7 mouse cellular contexts compared by ENCODE assay signal in genomic region chr2:112492856-112493538, GRCm38 (mm10). TPM values are rescaled to one million over a fixed set of nuclear protein-coding genes. Genes with fewer than 3 reads are reported as not detected.
DNase-seq lines count a peak whose midpoint lies in the region; ATAC-seq and TF ChIP-seq lines count a peak whose summit lies in the region.

TSS of gene Aven (plus strand) at chr2:112492964.

- TF ChIP-seq POLR2A in small intestine, adult 2 months (IDR thresholded peaks at IDR 0.05; ENCODE audit: low read depth, low read length) = peak; percentile 86

- under 1% methylated on average over 74 of the region's 87 CpGs for WGBS in intestine, embryonic 16.5 days
- under 1% methylated on average over 51 of the region's 87 CpGs for WGBS in limb, embryonic 11.5 days
- WGBS in midbrain, embryonic 13.5 days = under 1% methylated on average over 67 of the region's 87 CpGs
- under 1% methylated on average over 85 of the region's 87 CpGs for WGBS in small intestine, adult 2 months

- peak within 1 kb of the TSS; percentile 100 for H3K9ac ChIP-seq in intestine, embryonic 16.5 days (ENCODE audit: low read depth, low read length)
- peak within 1 kb of the TSS; percentile 99 for H3K9ac ChIP-seq in limb, embryonic 11.5 days (ENCODE audit: low read length)
- peak within 1 kb of the TSS; percentile 95 for H3K9ac ChIP-seq in midbrain, embryonic 13.5 days (replicated peaks)

- no peaks in the 10 kb centered on the region for H3K27me3 ChIP-seq in intestine, embryonic 16.5 days (replicated peaks; ENCODE audit: control insufficient read depth, insufficient read depth, low read length)
- no peaks in the 10 kb centered on the region for H3K27me3 ChIP-seq in limb, embryonic 11.5 days (ENCODE audit: control insufficient read depth, insufficient read depth, low read length)
- no peaks in the 10 kb centered on the region for H3K27me3 ChIP-seq in midbrain, embryonic 13.5 days
- H3K27me3 ChIP-seq in small intestine, adult 2 months (ENCODE audit: control insufficient read depth, insufficient read depth, low read length) = no peaks in the 10 kb centered on the region

- no peaks in the 10 kb centered on the region for H3K9me3 ChIP-seq in intestine, embryonic 16.5 days (ENCODE audit: control insufficient read depth, low read length)
- H3K9me3 ChIP-seq in limb, embryonic 11.5 days (ENCODE audit: control insufficient read depth, low read length) = no peaks in the 10 kb centered on the region
- no peaks in the 10 kb centered on the region for H3K9me3 ChIP-seq in midbrain, embryonic 13.5 days

- H3K4me2 ChIP-seq in intestine, embryonic 16.5 days (ENCODE audit: low read depth, low read length) = peak within 1 kb of the TSS; percentile 86
- H3K4me2 ChIP-seq in limb, embryonic 11.5 days (ENCODE audit: low read depth, severe bottlenecking) = peak within 1 kb of the TSS; percentile 60
- peak within 1 kb of the TSS; percentile 70 for H3K4me2 ChIP-seq in midbrain, embryonic 13.5 days (replicated peaks)

- peak within 1 kb of the TSS; percentile 99 for H3K27ac ChIP-seq in intestine, embryonic 16.5 days (ENCODE audit: low read length)
- H3K27ac ChIP-seq in limb, embryonic 11.5 days (replicated peaks; ENCODE audit: low read depth, low read length) = peak within 1 kb of the TSS; percentile 97
- H3K27ac ChIP-seq in midbrain, embryonic 13.5 days = peak within 1 kb of the TSS; percentile 97
- peak within 1 kb of the TSS; percentile 82 for H3K27ac ChIP-seq in small intestine, adult 2 months (ENCODE audit: insufficient read depth, low read depth, low read length)

- peak; percentile 11; the same call in 1 of the 2 replicates for TF ChIP-seq CTCF in small intestine, adult 2 months (IDR thresholded peaks at IDR 0.05; ENCODE audit: extremely low read depth, insufficient read length, insufficient replicate concordance, low read depth, low read length)

- peaks cover 9% of the 10 kb centered on the region; the same call in 1 of the 2 replicates for H3K4me1 ChIP-seq in intestine, embryonic 16.5 days (ENCODE audit: control insufficient read depth, insufficient read depth, low read length)
- no peaks in the 10 kb centered on the region; the same call in 1 of the 2 replicates for H3K4me1 ChIP-seq in limb, embryonic 11.5 days (ENCODE audit: control insufficient read depth, insufficient read depth, low read length)
- H3K4me1 ChIP-seq in midbrain, embryonic 13.5 days (replicated peaks) = peaks cover 17% of the 10 kb centered on the region
- H3K4me1 ChIP-seq in small intestine, adult 2 months (ENCODE audit: control insufficient read depth, insufficient read depth, insufficient read length, low read length) = peaks cover 2% of the 10 kb centered on the region

- intact Hi-C loops in gastrocnemius, postnatal 36 days (cut with DNase I) = no loop called here

- H3K4me3 ChIP-seq in intestine, embryonic 16.5 days (ENCODE audit: low read length) = peak within 1 kb of the TSS; percentile 84
- H3K4me3 ChIP-seq in limb, embryonic 11.5 days (ENCODE audit: low read depth, low read length) = peak within 1 kb of the TSS; percentile 52
- H3K4me3 ChIP-seq in midbrain, embryonic 13.5 days (replicated peaks) = peak within 1 kb of the TSS; percentile 73
- peak within 1 kb of the TSS; percentile 83 for H3K4me3 ChIP-seq in small intestine, adult 2 months (ENCODE audit: low read depth, low read length)

- peak; percentile 97 for ATAC-seq in intestine, embryonic 16.5 days
- ATAC-seq in limb, embryonic 11.5 days (ENCODE audit: insufficient number of reproducible peaks, low FRiP score, low TSS enrichment, low read depth) = peak; percentile 94
- peak; percentile 97 for ATAC-seq in midbrain, embryonic 13.5 days

- DNase-seq in adrenal gland, adult 8-10 months = peak; percentile 71
- peak; percentile 92 for DNase-seq in embryo, embryonic 11 days
- DNase-seq in gastrocnemius, postnatal 36 days = peak; percentile 79 to 84
- DNase-seq in limb, embryonic 11.5 days (ENCODE audit: low spot score) = peak; percentile 83

- H3K36me3 ChIP-seq in intestine, embryonic 16.5 days (ENCODE audit: control insufficient read depth, insufficient read depth, low read length) = no peaks in the 10 kb centered on the region
- no peaks in the 10 kb centered on the region for H3K36me3 ChIP-seq in limb, embryonic 11.5 days (ENCODE audit: control insufficient read depth, insufficient read depth, low read length)
- H3K36me3 ChIP-seq in midbrain, embryonic 13.5 days = no peaks in the 10 kb centered on the region
- no peaks in the 10 kb centered on the region for H3K36me3 ChIP-seq in small intestine, adult 2 months (ENCODE audit: control insufficient read depth, insufficient read depth, low read length)

RNA-seq across cellular contexts. Expression of gene Aven, which starts in this region (rescaled TPM):
- 10 to 100 TPM in 3 of 4 experiments, 1 to 10 TPM in 1; 8.8 to 16.3 (median 13.1) TPM for total RNA-seq in adrenal gland, adult 8-10 months (2022)
- total RNA-seq in gastrocnemius, postnatal 36 days (2021) = 10 to 100 TPM; 16.3 to 20.3 TPM
- polyA plus RNA-seq in intestine, embryonic 16.5 days (2015; fragmentation: Nextera tagmentation; extraction: Ambion mirVana) = 1.7 and 6.2 TPM in 2 replicates
- polyA plus RNA-seq in limb, embryonic 11.5 days (2014; fragmentation: Nextera tagmentation; extraction: Ambion mirVana) = 8.7 and 8.8 TPM in 2 replicates
- polyA plus RNA-seq in midbrain, embryonic 13.5 days (2015; fragmentation: Nextera tagmentation; extraction: Ambion mirVana) = 2.3 and 3.1 TPM in 2 replicates
- polyA plus RNA-seq in small intestine, adult 2 months (2012; rRNA removed) = 1.5 and 2.2 TPM in 2 replicates

Comparison
In these comparisons a context has a peak if more than half of its experiments do, and no peak if none do; other contexts are left out.
1. Peak in every context shown above with its lines: DNase-seq, ATAC-seq, H3K4me3 ChIP-seq and H3K27ac ChIP-seq.